Mouse (Mus musculus) C2C12 (cell line): ENCODE results near the gene Nufip2.

Experiments
- CTCF ChIP-seq: IDR thresholded peaks from one replicate; pipeline ENCODE4 v1.5.1; 2011; ENCODE audit not compliant: control insufficient read depth, insufficient read depth, insufficient read length
- FOSL1 ChIP-seq: IDR thresholded peaks from one replicate; pipeline ENCODE4 v1.8.0; 2011; ENCODE audit warnings: mild to moderate bottlenecking, low read length; ENCODE audit not compliant: poor library complexity, insufficient read depth, severe bottlenecking
- MAX ChIP-seq: IDR thresholded peaks from one replicate; pipeline ENCODE4 v1.6.1; 2011; ENCODE audit warnings: mild to moderate bottlenecking, control low read depth
- MYOG ChIP-seq: IDR thresholded peaks from one replicate; pipeline ENCODE4 v1.6.1; 2011; ENCODE audit not compliant: control insufficient read depth, insufficient read length; ENCODE audit errors: extremely low read depth
- USF1 ChIP-seq: IDR thresholded peaks from one replicate; pipeline ENCODE4 v1.6.1; 2011; ENCODE audit warnings: low read depth, mild to moderate bottlenecking, control low read depth, moderate library complexity

GRCm38 (mm10) chr11:77779240-77779639 lies 93.3 kb downstream of the Nufip2 start:
- no peak for TF ChIP-seq CTCF
- TF ChIP-seq FOSL1: no peak
- TF ChIP-seq MYOG: no peak
- no peak for TF ChIP-seq MAX
- TF ChIP-seq USF1: no peak
